Mouse (Mus musculus) intestine, postnatal 0 days (tissue): ENCODE results near the gene Naa35. TPM values are rescaled to one million over a fixed set of nuclear protein-coding genes. Genes with fewer than 3 reads are reported as not detected.

Experiments
- ATAC-seq: fragments of 200-750 bp; cut with Nextera tagmentation; 2 replicates; pipeline ENCODE4 v1.8.0; 2017; ENCODE audit warnings: mild to moderate bottlenecking, moderate TSS enrichment, moderate library complexity
- H3K27ac ChIP-seq: fragments of 300-500 bp; sonication (generic); 2 replicates; pipeline ENCODE4 v1.5.1; 2014; ENCODE audit warnings: mild to moderate bottlenecking, low read depth, low read length, moderate library complexity
- H3K27me3 ChIP-seq: fragments of 300-500 bp; sonication (generic); replicated peaks from 2 replicates; pipeline ENCODE4 v1.6.1; 2014; ENCODE audit warnings: low read length, mixed read lengths; ENCODE audit not compliant: control insufficient read depth, insufficient read depth
- H3K36me3 ChIP-seq: fragments of 300-500 bp; sonication (generic); 2 replicates; pipeline ENCODE4 v1.6.1; 2014; ENCODE audit warnings: mild to moderate bottlenecking, moderate library complexity; ENCODE audit not compliant: control insufficient read depth, insufficient read depth
- H3K4me1 ChIP-seq: fragments of 300-500 bp; sonication (generic); replicated peaks from 2 replicates; pipeline ENCODE4 v1.6.1; 2014; ENCODE audit warnings: antibody characterized with exemption, low read length, mixed read lengths; ENCODE audit not compliant: control insufficient read depth, insufficient read depth
- H3K4me2 ChIP-seq: fragments of 300-500 bp; sonication (generic); replicated peaks from 2 replicates; pipeline ENCODE4 v1.6.1; 2014; ENCODE audit warnings: low read depth, mild to moderate bottlenecking, moderate library complexity
- H3K4me3 ChIP-seq: fragments of 300-500 bp; sonication (generic); 2 replicates; pipeline ENCODE4 v1.5.1; 2014; ENCODE audit warnings: low read depth, low read length
- H3K9ac ChIP-seq: fragments of 300-500 bp; sonication (generic); 2 replicates; pipeline ENCODE4 v1.6.1; 2014; ENCODE audit warnings: mild to moderate bottlenecking, low read depth, low read length
- H3K9me3 ChIP-seq: fragments of 300-500 bp; sonication (generic); 2 replicates; pipeline ENCODE4 v1.6.1; 2016; ENCODE audit warnings: mixed run types; ENCODE audit not compliant: control insufficient read depth
- CTCF ChIP-seq: sonication (generic); IDR thresholded peaks from 2 replicates; pipeline ENCODE4 v1.5.1; 2016; ENCODE audit warnings: low read depth, mild to moderate bottlenecking, control low read depth, antibody characterized with exemption, moderate library complexity
- WGBS: fragments of 180-500 bp; shearing (Covaris S2); extraction: QIAGEN DNeasy Blood & Tissue Kit; methylation state at CpG from one replicate; pipeline ENCODE4 v1.1.7; 2014; 5-methylcytosine and 5-hydroxymethylcytosine counted together
- polyA plus RNA-seq: library from polyadenylated mRNA; unstranded; fragments of >200 nt; fragmentation: Nextera tagmentation; extraction: Ambion mirVana; gene quantifications from 2 replicates; pipeline ENCODE4 v1.2.1, GENCODE M21; 2015

The Naa35 gene
- polyA plus RNA-seq, 1 experiment from 2014 or later = 39.8 TPM

DNA sequence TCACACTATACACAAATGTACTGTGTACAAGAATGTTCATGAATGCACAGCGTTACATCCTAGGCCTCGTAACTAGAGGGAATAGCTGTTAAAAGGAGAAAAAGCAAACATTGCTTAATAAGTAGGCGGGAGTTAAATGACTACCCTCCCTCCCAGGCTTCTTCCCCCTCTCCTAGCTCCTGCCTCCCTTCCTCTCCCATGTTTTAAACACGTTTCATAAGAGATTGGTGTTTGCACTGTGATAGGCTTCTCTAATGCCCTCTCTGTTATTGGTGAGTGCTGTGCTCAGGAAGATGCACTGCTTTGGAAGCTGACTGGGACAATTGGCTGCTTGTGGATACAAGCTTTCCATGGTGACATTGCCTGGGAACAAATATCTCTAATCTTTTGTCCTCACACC is 30.5 kb downstream of the Naa35 start:
- Histone ChIP-seq H3K27me3 (no peaks in the 10 kb centered on the region), H3K9ac (no peak overlapping the region), H3K4me1 (no peaks in the 10 kb centered on the region), H3K4me2 (no peak overlapping the region), H3K36me3 (peaks cover 49% of the 10 kb centered on the region), H3K27ac (no peak overlapping the region), H3K9me3 (no peaks in the 10 kb centered on the region), H3K4me3 (no peak overlapping the region)
- ATAC-seq = no peak
- 44% methylated on average over 4 of the region's 4 CpGs for WGBS
- TF ChIP-seq CTCF = no peak

GRCm38 (mm10) chr13:59618463-59618862 is 33.4 kb downstream of the Naa35 start:
- no peak overlapping the region for H3K27ac ChIP-seq
- TF ChIP-seq CTCF = no peak
- H3K36me3 ChIP-seq = peaks cover 35% of the 10 kb centered on the region
- H3K9ac ChIP-seq = no peak overlapping the region
- 89% methylated on average over 6 of the region's 6 CpGs for WGBS
- no peak for ATAC-seq
- H3K4me2 ChIP-seq = no peak overlapping the region
- no peaks in the 10 kb centered on the region for H3K4me1 ChIP-seq
- H3K27me3 ChIP-seq = no peaks in the 10 kb centered on the region
- H3K9me3 ChIP-seq = no peaks in the 10 kb centered on the region
- no peak overlapping the region for H3K4me3 ChIP-seq

- ATAC-seq = no peak
- no peak overlapping the region for H3K4me3 ChIP-seq
- H3K9me3 ChIP-seq = no peaks in the 10 kb centered on the region
- H3K36me3 ChIP-seq = peaks cover 46% of the 10 kb centered on the region
- no peak overlapping the region for H3K27ac ChIP-seq
- 88% methylated on average over 7 of the region's 7 CpGs for WGBS
- no peaks in the 10 kb centered on the region for H3K27me3 ChIP-seq
- H3K9ac ChIP-seq = no peak overlapping the region
- no peak for TF ChIP-seq CTCF
- H3K4me2 ChIP-seq = no peak overlapping the region
- no peaks in the 10 kb centered on the region for H3K4me1 ChIP-seq
Measured at GRCm38 (mm10) chr13:59621643-59622489, 36.8 kb downstream of the Naa35 start.

GRCm38 (mm10) chr13:59624389-59624788 is 39.3 kb downstream of the Naa35 start:
- WGBS = 72% methylated on average over 3 of the region's 3 CpGs
- H3K4me2 ChIP-seq = no peak overlapping the region
- H3K36me3 ChIP-seq = peaks cover 49% of the 10 kb centered on the region
- H3K9me3 ChIP-seq = no peaks in the 10 kb centered on the region
- H3K27me3 ChIP-seq = no peaks in the 10 kb centered on the region
- no peak for ATAC-seq
- TF ChIP-seq CTCF = no peak
- no peaks in the 10 kb centered on the region for H3K4me1 ChIP-seq
- no peak overlapping the region for H3K27ac ChIP-seq
- H3K9ac ChIP-seq = no peak overlapping the region
- H3K4me3 ChIP-seq = no peak overlapping the region

DNA sequence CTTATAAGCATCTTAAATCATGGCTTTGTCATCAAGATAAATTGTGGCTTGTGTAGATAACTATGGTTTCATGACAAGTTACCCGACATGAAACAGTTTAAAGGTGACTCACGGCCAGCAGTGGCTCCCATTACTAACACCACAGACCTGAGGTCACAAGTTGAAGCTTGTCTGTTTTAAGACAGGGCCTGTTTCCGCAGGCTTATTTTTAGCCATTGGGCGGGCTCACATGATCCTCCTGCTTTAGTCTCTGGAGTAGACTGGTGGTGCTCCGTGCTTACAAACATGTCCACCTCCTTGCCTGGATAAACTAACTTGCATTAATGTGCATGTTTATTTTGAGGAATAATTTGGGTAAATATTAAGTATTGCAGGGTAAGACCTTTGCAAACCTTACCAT is 39.8 kb downstream of the Naa35 start:
- Histone ChIP-seq H3K27me3 (no peaks in the 10 kb centered on the region), H3K4me1 (no peaks in the 10 kb centered on the region), H3K4me2 (no peak overlapping the region), H3K36me3 (peaks cover 54% of the 10 kb centered on the region), H3K9me3 (no peaks in the 10 kb centered on the region), H3K9ac (no peak overlapping the region), H3K4me3 (no peak overlapping the region), H3K27ac (no peak overlapping the region)
- no peak for TF ChIP-seq CTCF
- no peak for ATAC-seq
- WGBS = 73% methylated on average over 5 of the region's 5 CpGs

DNA sequence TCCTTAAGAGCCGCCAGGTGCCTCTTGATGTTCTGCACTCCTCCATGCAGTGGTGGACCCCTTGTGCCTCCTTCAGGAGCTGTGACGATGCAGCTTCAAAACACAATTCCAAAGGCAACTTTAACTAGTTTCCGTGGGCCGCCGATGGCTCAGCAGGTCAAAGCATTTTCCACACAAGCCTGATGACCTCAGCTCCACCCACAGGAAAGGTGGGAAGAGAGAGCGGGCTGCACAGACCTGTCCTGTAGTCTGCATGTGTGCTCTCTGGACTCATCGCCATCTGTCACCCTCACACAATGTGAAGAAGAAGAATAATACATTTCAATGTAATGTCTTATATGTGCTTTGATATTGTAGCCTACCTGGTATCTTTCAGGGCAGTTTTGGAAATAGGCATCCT is 41.7 kb downstream of the Naa35 start:
- Histone ChIP-seq H3K36me3 (peaks cover 67% of the 10 kb centered on the region), H3K4me3 (no peak overlapping the region), H3K4me1 (no peaks in the 10 kb centered on the region), H3K27ac (no peak overlapping the region), H3K9ac (no peak overlapping the region), H3K9me3 (no peaks in the 10 kb centered on the region), H3K4me2 (no peak overlapping the region), H3K27me3 (no peaks in the 10 kb centered on the region)
- ATAC-seq = no peak
- TF ChIP-seq CTCF = no peak
- 95% methylated on average over 7 of the region's 7 CpGs for WGBS
